13 mouse cellular contexts compared by ENCODE assay signal in the genomic region with DNA sequence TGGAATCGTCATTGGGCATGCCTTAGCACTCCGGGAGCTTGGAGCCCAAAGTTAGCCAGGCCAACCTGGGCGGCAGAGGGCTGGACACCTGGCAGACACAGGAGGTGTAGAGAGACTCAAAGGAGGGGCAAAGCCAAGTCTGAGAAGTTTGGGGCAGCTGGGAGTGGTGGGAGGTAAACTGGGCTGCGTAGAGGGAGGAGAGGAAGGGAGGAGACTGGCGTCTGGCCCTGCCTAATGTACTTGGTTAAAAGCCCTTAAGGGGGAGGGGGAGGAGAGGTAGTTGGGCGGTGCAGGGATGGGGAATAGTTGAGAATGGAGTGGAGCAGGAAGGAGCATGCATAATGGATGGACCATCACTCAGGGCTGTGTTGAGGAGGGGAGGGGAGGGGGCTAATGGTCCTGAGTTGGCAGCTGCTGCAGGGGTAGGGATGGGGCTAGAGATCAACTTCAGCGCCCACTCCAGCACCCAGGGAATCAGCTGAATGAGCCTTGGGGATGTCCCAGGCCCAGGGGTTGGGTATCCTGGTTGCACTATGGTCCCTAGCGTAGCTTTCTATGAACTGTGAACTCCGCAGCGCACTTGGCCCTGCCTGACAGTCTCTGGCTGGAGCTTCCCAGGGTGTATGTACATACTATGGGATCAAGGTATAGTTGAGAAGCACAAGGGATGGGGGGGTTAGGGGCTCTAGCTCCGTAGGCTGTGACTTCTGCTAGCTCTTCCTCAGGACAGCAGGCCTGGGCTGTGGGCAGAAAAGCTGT. TPM values are rescaled to one million over a fixed set of nuclear protein-coding genes. Genes with fewer than 3 reads are reported as not detected.
DNase-seq lines count a peak whose midpoint lies in the region; ATAC-seq lines count a peak whose summit lies in the region.
"Had no signal": no experiment of that assay in that cellular context is flagged by ENCODE, and none has a peak within 500 bp of the region (broad histone marks: within the 10 kb centered on the region; RNA-seq: fewer than 3 reads in every experiment).

No protein-coding gene starts in this region.

- no peaks in the 10 kb centered on the region for H3K9me3 ChIP-seq in forebrain, embryonic 12.5 days
- H3K9me3 ChIP-seq in forebrain, embryonic 16.5 days (ENCODE audit: control insufficient read depth, low read length) = no peaks in the 10 kb centered on the region
- no peaks in the 10 kb centered on the region for H3K9me3 ChIP-seq in embryonic facial prominence, embryonic 14.5 days (ENCODE audit: control insufficient read depth, low read length)
- no peaks in the 10 kb centered on the region for H3K9me3 ChIP-seq in midbrain, embryonic 12.5 days
- no peaks in the 10 kb centered on the region for H3K9me3 ChIP-seq in liver, embryonic 12.5 days (replicated peaks)
- H3K9me3 ChIP-seq: embryonic facial prominence, embryonic 13.5 days had no signal

- no peak overlapping the region for H3K4me2 ChIP-seq in forebrain, embryonic 12.5 days
- H3K4me2 ChIP-seq in forebrain, embryonic 16.5 days (ENCODE audit: low read length) = no peak overlapping the region
- H3K4me2 ChIP-seq in embryonic facial prominence, embryonic 14.5 days (ENCODE audit: low read depth, low read length) = no peak overlapping the region
- H3K4me2 ChIP-seq in midbrain, embryonic 12.5 days (replicated peaks) = 0 out of 2 replicates have a peak overlapping the region, but pooled peaks have one; percentile 100
- no peak overlapping the region for H3K4me2 ChIP-seq in liver, embryonic 12.5 days

- peak; percentile 80 for DNase-seq in ZHBTc4 (ENCODE audit: low read depth, low spot score)
- no peak for DNase-seq in embryonic facial prominence, embryonic 14.5 days (ENCODE audit: low spot score)
- no peak for DNase-seq in urinary bladder, postnatal 14 days (ENCODE audit: low spot score)
- DNase-seq in urinary bladder, adult 2 months (ENCODE audit: low spot score) = no peak
- DNase-seq: B cell, adult 2 months; gastrocnemius, postnatal 36 days; kidney, postnatal 25 days; lung, postnatal 14 days had no signal

- ATAC-seq in forebrain, embryonic 12.5 days (ENCODE audit: low FRiP score) = peak; percentile 45; the same call in 1 of the 2 replicates
- no peak; the same call in 1 of the 2 replicates for ATAC-seq in forebrain, embryonic 16.5 days
- peak; percentile 33; the same call in 1 of the 2 replicates for ATAC-seq in embryonic facial prominence, embryonic 14.5 days (ENCODE audit: low read depth)
- ATAC-seq in midbrain, embryonic 12.5 days (ENCODE audit: low FRiP score, low read depth) = peak; percentile 59
- ATAC-seq in liver, embryonic 12.5 days = no peak

- H3K4me3 ChIP-seq in forebrain, embryonic 12.5 days (replicated peaks) = no peak overlapping the region
- no peak overlapping the region for H3K4me3 ChIP-seq in forebrain, embryonic 16.5 days (replicated peaks; ENCODE audit: low read length)
- no peak overlapping the region for H3K4me3 ChIP-seq in embryonic facial prominence, embryonic 14.5 days (ENCODE audit: low read depth, low read length)
- H3K4me3 ChIP-seq in midbrain, embryonic 12.5 days = no peak overlapping the region
- H3K4me3 ChIP-seq in liver, embryonic 12.5 days = no peak overlapping the region

- H3K4me1 ChIP-seq in forebrain, embryonic 12.5 days = peaks cover 33% of the 10 kb centered on the region
- H3K4me1 ChIP-seq in forebrain, embryonic 16.5 days (replicated peaks; ENCODE audit: control insufficient read depth, insufficient read depth, low read length) = peaks cover 18% of the 10 kb centered on the region
- H3K4me1 ChIP-seq in embryonic facial prominence, embryonic 14.5 days (ENCODE audit: control insufficient read depth, insufficient read depth, low read length) = no peaks in the 10 kb centered on the region
- H3K4me1 ChIP-seq in midbrain, embryonic 12.5 days = peaks cover 31% of the 10 kb centered on the region
- H3K4me1 ChIP-seq in liver, embryonic 12.5 days = peaks cover 9% of the 10 kb centered on the region

- peaks cover 48% of the 10 kb centered on the region for H3K27me3 ChIP-seq in forebrain, embryonic 12.5 days
- no peaks in the 10 kb centered on the region for H3K27me3 ChIP-seq in forebrain, embryonic 16.5 days (replicated peaks; ENCODE audit: control insufficient read depth, insufficient read depth, low read length)
- H3K27me3 ChIP-seq in embryonic facial prominence, embryonic 14.5 days (replicated peaks; ENCODE audit: control insufficient read depth, insufficient read depth, low read length) = peaks cover 17% of the 10 kb centered on the region; the same call in 1 of the 2 replicates
- peaks cover 38% of the 10 kb centered on the region for H3K27me3 ChIP-seq in midbrain, embryonic 12.5 days
- H3K27me3 ChIP-seq in liver, embryonic 12.5 days (replicated peaks) = peaks cover 74% of the 10 kb centered on the region

- no peak overlapping the region for H3K9ac ChIP-seq in forebrain, embryonic 12.5 days
- H3K9ac ChIP-seq in forebrain, embryonic 16.5 days (replicated peaks; ENCODE audit: low read depth, low read length) = no peak overlapping the region
- no peak overlapping the region for H3K9ac ChIP-seq in embryonic facial prominence, embryonic 14.5 days (ENCODE audit: low read depth, low read length)
- H3K9ac ChIP-seq in midbrain, embryonic 12.5 days (replicated peaks) = no peak overlapping the region
- no peak overlapping the region for H3K9ac ChIP-seq in liver, embryonic 12.5 days
- H3K9ac ChIP-seq: embryonic facial prominence, embryonic 13.5 days had no signal

- H3K36me3 ChIP-seq in forebrain, embryonic 12.5 days (replicated peaks) = no peaks in the 10 kb centered on the region
- no peaks in the 10 kb centered on the region for H3K36me3 ChIP-seq in forebrain, embryonic 16.5 days (ENCODE audit: control insufficient read depth, insufficient read depth)
- no peaks in the 10 kb centered on the region for H3K36me3 ChIP-seq in embryonic facial prominence, embryonic 14.5 days (ENCODE audit: control insufficient read depth, insufficient read depth, low read length)
- H3K36me3 ChIP-seq in midbrain, embryonic 12.5 days = no peaks in the 10 kb centered on the region
- H3K36me3 ChIP-seq in liver, embryonic 12.5 days = no peaks in the 10 kb centered on the region
- H3K36me3 ChIP-seq: embryonic facial prominence, embryonic 13.5 days had no signal

- WGBS in forebrain, embryonic 12.5 days = 57% methylated on average over 11 of the region's 11 CpGs
- WGBS in forebrain, embryonic 16.5 days = 56% methylated on average over 11 of the region's 11 CpGs
- WGBS in embryonic facial prominence, embryonic 14.5 days = 56% methylated on average over 10 of the region's 11 CpGs
- WGBS in midbrain, embryonic 12.5 days = 56% methylated on average over 11 of the region's 11 CpGs
- WGBS in liver, embryonic 12.5 days (ENCODE audit: insufficient replicate concordance) = 49% methylated on average over 11 of the region's 11 CpGs

- H3K27ac ChIP-seq in forebrain, embryonic 12.5 days = no peak overlapping the region
- no peak overlapping the region for H3K27ac ChIP-seq in forebrain, embryonic 16.5 days (ENCODE audit: low read length)
- H3K27ac ChIP-seq in embryonic facial prominence, embryonic 14.5 days (replicated peaks; ENCODE audit: low read depth, low read length) = no peak overlapping the region
- 0 out of 2 replicates have a peak overlapping the region, but pooled peaks have one; percentile 2 for H3K27ac ChIP-seq in midbrain, embryonic 12.5 days (replicated peaks)
- H3K27ac ChIP-seq in liver, embryonic 12.5 days = no peak overlapping the region
- H3K27ac ChIP-seq: embryonic facial prominence, embryonic 13.5 days had no signal

RNA-seq across cellular contexts. Expression of a gene that starts 1.9 kb away (rescaled TPM):
- polyA plus RNA-seq in forebrain, embryonic 12.5 days (2016; fragmentation: Nextera tagmentation; extraction: Ambion mirVana) = 22.7 and 23.0 TPM in 2 replicates
- 21.4 and 33.7 TPM in 2 replicates for polyA plus RNA-seq in forebrain, embryonic 16.5 days (2015; fragmentation: Nextera tagmentation; extraction: Ambion mirVana)
- 8.1 and 9.3 TPM in 2 replicates for polyA plus RNA-seq in embryonic facial prominence, embryonic 14.5 days (2014; fragmentation: Nextera tagmentation; extraction: Ambion mirVana)
- 24.1 and 28.8 TPM in 2 replicates for polyA plus RNA-seq in midbrain, embryonic 12.5 days (2016; fragmentation: Nextera tagmentation; extraction: Ambion mirVana)
- 0.48 and 0.71 TPM in 2 replicates for polyA plus RNA-seq in liver, embryonic 12.5 days (2016; fragmentation: Nextera tagmentation; extraction: Ambion mirVana)
- 7.5 and 8.5 TPM in 2 replicates for polyA plus RNA-seq in urinary bladder, adult 2 months (2012; rRNA removed)

RNA-seq across cellular contexts. Expression of a gene that starts 56.3 kb away (rescaled TPM):
- 90.5 and 103 TPM in 2 replicates for polyA plus RNA-seq in forebrain, embryonic 12.5 days (2016; fragmentation: Nextera tagmentation; extraction: Ambion mirVana)
- 41.9 and 47.9 TPM in 2 replicates for polyA plus RNA-seq in forebrain, embryonic 16.5 days (2015; fragmentation: Nextera tagmentation; extraction: Ambion mirVana)
- 46.0 and 49.6 TPM in 2 replicates for polyA plus RNA-seq in embryonic facial prominence, embryonic 14.5 days (2014; fragmentation: Nextera tagmentation; extraction: Ambion mirVana)
- 79.0 and 87.1 TPM in 2 replicates for polyA plus RNA-seq in midbrain, embryonic 12.5 days (2016; fragmentation: Nextera tagmentation; extraction: Ambion mirVana)
- 8.7 and 9.5 TPM in 2 replicates for polyA plus RNA-seq in liver, embryonic 12.5 days (2016; fragmentation: Nextera tagmentation; extraction: Ambion mirVana)
- 31.1 and 31.3 TPM in 2 replicates for polyA plus RNA-seq in urinary bladder, adult 2 months (2012; rRNA removed)

Comparison
In these comparisons a context has a peak if more than half of its experiments do, and no peak if none do; other contexts are left out.
1. ATAC-seq: peak in forebrain, embryonic 12.5 days (single experiment), embryonic facial prominence, embryonic 14.5 days (single experiment) and midbrain, embryonic 12.5 days (single experiment); none in forebrain, embryonic 16.5 days (single experiment) and liver, embryonic 12.5 days (single experiment).